Mouse (Mus musculus) kidney, adult 2 months (tissue): ENCODE measurements around the gene Stk24. TPM values are rescaled to one million over a fixed set of nuclear protein-coding genes. Genes with fewer than 3 reads are reported as not detected.
A peak's percentile ranks its signal among the peaks of the same experiment; 100 is the strongest.

Experiments used
- DNase-seq: peaks from one replicate; pipeline ENCODE4 v3.0.0; 2021
- H3K27ac ChIP-seq: fragments of 200-500 bp; 2 replicates; pipeline ENCODE4 v1.5.1; 2012; ENCODE audit warnings: low read depth, low read length, control low read depth, inconsistent platforms; ENCODE audit not compliant: insufficient read depth
- H3K27me3 ChIP-seq: fragments of 200-500 bp; replicated peaks from 2 replicates; pipeline ENCODE4 v1.6.1; 2012; ENCODE audit warnings: mild to moderate bottlenecking, moderate library complexity, low read length, inconsistent platforms; ENCODE audit not compliant: control insufficient read depth, insufficient read depth
- H3K36me3 ChIP-seq: fragments of 200-500 bp; 2 replicates; pipeline ENCODE4 v1.6.1; 2012; ENCODE audit warnings: mild to moderate bottlenecking, moderate library complexity, low read length, inconsistent platforms; ENCODE audit not compliant: control insufficient read depth, insufficient read depth
- H3K4me1 ChIP-seq: fragments of 200-500 bp; 2 replicates; pipeline ENCODE4 v1.6.1; 2011; ENCODE audit warnings: low read length; ENCODE audit not compliant: control insufficient read depth, insufficient read depth
- H3K4me3 ChIP-seq: fragments of 200-500 bp; 2 replicates; pipeline ENCODE4 v1.5.1; 2011; ENCODE audit warnings: mild to moderate bottlenecking, low read depth, low read length, control low read depth; ENCODE audit not compliant: insufficient read depth
- CTCF ChIP-seq: fragments of 200-500 bp; conservative IDR thresholded peaks from 2 replicates; pipeline ENCODE4 v1.5.1; 2011; ENCODE audit warnings: low read depth, mild to moderate bottlenecking, control low read depth, low read length, moderate library complexity, mixed read lengths; ENCODE audit not compliant: insufficient read depth, insufficient read length
- POLR2A ChIP-seq: fragments of 200-500 bp; IDR thresholded peaks from one replicate; pipeline ENCODE4 v1.6.1; 2011; ENCODE audit warnings: low read depth, low read length, control low read depth
- WGBS: fragments of 180-500 bp; shearing (Covaris S2); methylation state at CpG from one replicate; pipeline ENCODE4 v1.1.7; 2018; 5-methylcytosine and 5-hydroxymethylcytosine counted together
- polyA plus RNA-seq: library from polyadenylated mRNA; depleted of rRNA; stranded (reverse); fragments of >200 nt; gene quantifications from 2 replicates; pipeline ENCODE4 v1.2.3, GENCODE M21; 2012

Stk24 gene
- polyA plus RNA-seq, 1 experiment, result 27.1 TPM

DNA sequence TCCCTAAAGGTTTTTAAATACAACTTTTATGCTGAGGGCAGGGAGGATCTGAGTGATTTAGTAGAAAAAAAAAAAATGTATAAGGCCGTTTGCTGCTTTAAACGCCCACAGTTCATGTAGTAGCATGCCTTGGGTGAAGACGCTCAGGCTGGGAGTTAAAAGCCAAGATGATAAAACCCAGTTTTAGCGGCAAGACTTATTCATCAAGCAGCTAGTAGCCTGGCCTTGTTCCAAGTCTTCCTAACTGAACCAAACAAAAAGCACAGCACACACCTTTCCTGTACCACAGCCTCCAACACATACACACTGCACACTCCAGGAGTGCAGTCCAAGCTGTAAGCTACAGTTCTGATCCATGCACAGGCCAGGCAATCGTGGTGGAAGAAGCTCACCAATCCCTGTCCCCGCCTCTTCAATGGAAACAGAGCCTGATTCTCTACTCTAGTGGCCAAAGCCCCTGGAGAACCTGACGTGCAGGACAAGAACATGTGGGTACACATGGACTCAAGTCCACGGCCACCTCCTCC is 23.4 kb downstream of the Stk24 start:
- H3K27ac ChIP-seq, result no peak overlapping the region
- WGBS, result 44% methylated on average over 8 of the region's 8 CpGs
- no peaks in the 10 kb centered on the region for H3K27me3 ChIP-seq
- H3K4me1 ChIP-seq, result peaks cover 21% of the 10 kb centered on the region
- H3K4me3 ChIP-seq, result no peak overlapping the region
- TF ChIP-seq POLR2A (no peak), CTCF (no peak)
- peak; percentile 46 for DNase-seq
- H3K36me3 ChIP-seq, result no peaks in the 10 kb centered on the region

DNA sequence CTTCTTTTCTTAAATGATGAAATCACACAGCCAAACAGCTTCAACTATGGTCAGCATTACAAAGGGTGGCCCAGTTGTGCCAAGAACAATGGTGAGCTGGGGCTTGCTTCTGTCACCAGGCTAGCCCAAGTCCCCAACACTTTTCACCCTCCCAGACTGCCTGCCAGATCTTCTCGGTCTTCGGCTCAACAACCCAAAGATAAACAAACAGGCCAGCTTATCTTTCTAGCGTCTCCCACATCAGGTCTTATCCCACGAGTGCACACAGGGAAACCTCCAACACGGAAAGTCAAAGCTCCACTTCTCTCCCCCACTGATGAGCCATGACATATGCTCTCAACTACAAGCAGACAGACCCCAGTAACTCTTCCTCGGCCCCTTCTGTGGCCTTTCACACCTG is 24.1 kb downstream of the Stk24 start:
- WGBS, result 59% methylated on average over 6 of the region's 6 CpGs
- TF ChIP-seq CTCF (no peak), POLR2A (no peak)
- Histone ChIP-seq H3K4me3 (no peak overlapping the region), H3K27me3 (no peaks in the 10 kb centered on the region), H3K36me3 (no peaks in the 10 kb centered on the region), H3K27ac (no peak overlapping the region), H3K4me1 (peaks cover 20% of the 10 kb centered on the region)
- no peak for DNase-seq

DNA sequence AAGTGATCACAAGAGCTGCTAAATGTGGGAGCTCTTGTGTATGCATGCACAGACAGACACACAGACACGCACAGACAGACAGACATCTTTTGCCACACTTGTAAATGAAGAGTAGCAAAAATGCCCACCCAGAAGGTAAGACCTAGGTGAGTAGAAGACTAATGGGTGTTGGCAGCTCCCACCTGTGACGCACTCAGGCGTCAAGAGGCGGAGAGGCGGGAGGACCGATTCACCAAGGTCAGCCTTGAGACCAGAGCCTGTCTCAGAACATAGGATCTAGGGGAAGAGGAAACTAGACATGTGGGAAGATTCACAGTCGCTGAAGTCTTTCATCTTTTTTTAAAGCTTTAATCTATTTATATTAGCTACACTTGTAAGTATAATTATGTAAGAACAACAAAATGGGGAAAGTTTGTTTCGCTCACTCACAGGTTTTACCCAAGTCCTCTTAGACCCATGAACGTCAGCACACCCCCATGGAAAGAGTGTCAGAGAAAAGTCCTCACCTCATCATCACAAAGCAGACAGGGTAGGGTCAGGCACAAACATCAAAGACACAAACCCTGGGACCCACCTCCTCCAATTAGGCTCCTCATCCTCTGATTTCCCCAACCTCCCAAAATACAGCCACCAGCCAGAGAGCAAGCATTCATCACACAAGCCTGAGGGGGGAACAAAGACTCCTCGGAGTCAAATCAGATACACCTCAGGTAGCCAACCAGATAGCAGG is 26.0 kb downstream of the Stk24 start:
- peaks cover 29% of the 10 kb centered on the region for H3K4me1 ChIP-seq
- no peaks in the 10 kb centered on the region for H3K27me3 ChIP-seq
- peak overlapping the region; percentile 96 for H3K27ac ChIP-seq
- no peak for TF ChIP-seq POLR2A
- TF ChIP-seq CTCF, result no peak
- H3K36me3 ChIP-seq, result no peaks in the 10 kb centered on the region
- H3K4me3 ChIP-seq, result no peak overlapping the region
- 73% methylated on average over 10 of the region's 10 CpGs for WGBS
- no peak for DNase-seq

DNA sequence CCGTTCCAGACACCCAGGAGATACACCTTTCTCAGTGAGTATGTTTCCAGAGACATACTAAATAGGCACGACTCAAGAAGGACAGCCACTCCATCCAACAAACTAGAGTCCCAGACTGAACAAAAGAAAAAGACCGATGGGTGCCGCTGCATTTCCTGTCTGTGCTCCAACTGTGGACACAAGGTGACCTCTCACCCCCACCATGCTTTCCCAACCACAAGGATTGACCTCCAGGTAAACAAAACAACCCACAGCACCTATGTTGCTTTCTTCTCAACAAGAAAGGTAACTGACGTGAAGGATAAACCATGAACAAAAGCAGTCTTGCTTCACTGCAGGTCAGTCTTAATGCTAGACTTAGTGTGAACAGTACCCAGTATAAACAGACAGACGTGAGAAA is 27.1 kb downstream of the Stk24 start:
- no peaks in the 10 kb centered on the region for H3K36me3 ChIP-seq
- H3K4me3 ChIP-seq, result no peak overlapping the region
- peaks cover 30% of the 10 kb centered on the region for H3K4me1 ChIP-seq
- no peak for DNase-seq
- H3K27me3 ChIP-seq, result no peaks in the 10 kb centered on the region
- TF ChIP-seq POLR2A, result no peak
- TF ChIP-seq CTCF, result no peak
- WGBS, result 64% methylated on average over 6 of the region's 6 CpGs
- H3K27ac ChIP-seq, result peak overlapping the region; percentile 96

DNA sequence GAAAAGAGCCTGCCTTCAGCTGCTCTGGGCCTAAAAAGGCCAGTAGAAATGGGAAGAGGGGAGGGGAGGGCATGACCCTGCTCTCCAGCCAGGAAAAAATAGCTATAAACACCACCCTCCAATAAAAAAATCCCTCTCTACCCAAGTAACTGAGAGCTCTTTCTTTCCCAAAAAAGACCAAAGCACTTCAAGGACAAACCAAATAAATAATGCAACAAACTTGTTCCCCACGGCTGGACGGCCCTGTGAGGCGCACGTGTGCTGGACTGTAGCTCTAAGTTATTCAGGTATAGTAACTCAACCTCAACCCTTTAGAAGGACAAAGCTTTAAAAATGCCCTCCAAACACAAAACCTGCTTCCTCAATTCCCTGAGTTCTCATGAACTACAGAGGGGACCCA is 28.1 kb downstream of the Stk24 start:
- Histone ChIP-seq H3K4me1 (peaks cover 33% of the 10 kb centered on the region), H3K27me3 (no peaks in the 10 kb centered on the region), H3K27ac (peak overlapping the region; percentile 96), H3K4me3 (no peak overlapping the region), H3K36me3 (no peaks in the 10 kb centered on the region)
- peak; percentile 62 for DNase-seq
- WGBS, result 47% methylated on average over 4 of the region's 4 CpGs
- TF ChIP-seq POLR2A (no peak), CTCF (no peak)

DNA sequence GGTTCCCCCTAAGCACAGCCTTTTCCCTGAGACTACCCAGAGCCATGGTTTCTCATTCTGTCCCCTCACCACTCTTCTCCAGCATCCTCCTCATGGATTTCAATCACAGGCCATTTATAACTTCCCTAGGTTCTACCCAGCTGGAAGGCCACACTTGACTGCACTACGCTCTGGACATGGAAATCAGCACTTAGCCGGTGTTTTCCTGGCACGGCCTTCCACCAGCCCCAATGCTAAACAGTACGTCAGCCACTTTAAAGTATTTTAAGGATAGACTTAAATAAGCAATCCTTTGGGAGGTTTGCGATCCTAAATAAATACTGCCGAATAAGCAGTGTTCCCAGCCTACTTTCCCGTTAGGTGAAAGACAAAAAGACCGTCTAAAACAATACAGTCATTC is 29.8 kb downstream of the Stk24 start:
- DNase-seq, result peak; percentile 59

DNA sequence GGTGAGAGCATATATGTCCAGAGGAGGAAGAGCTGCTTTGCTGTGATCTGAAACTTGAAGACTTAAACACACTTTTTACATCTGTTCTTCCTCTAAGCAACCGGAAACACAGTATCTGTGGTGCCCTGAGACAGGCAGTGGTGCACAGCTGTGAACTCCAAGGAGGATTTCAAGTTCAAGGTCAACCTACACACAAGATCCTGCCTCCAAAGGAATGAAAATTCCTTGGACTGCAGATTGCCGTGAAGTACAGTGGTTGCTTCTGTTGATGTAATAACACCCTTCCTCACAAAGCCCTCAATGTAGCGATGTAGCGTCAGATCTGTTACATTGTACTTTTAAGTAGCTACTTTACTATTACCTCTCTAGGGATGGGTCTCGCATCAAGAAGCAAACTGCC is 30.5 kb downstream of the Stk24 start:
- Histone ChIP-seq H3K4me1 (peaks cover 28% of the 10 kb centered on the region), H3K36me3 (no peaks in the 10 kb centered on the region), H3K4me3 (no peak overlapping the region), H3K27ac (0 out of 2 replicates have a peak overlapping the region, but pooled peaks have one; percentile 14), H3K27me3 (no peaks in the 10 kb centered on the region)
- no peak for TF ChIP-seq CTCF
- no peak for TF ChIP-seq POLR2A
- DNase-seq, result no peak
- 72% methylated on average over 5 of the region's 5 CpGs for WGBS

More for the DNA sequence above, 29.8 kb downstream of the Stk24 start:
- 0 out of 2 replicates have a peak overlapping the region, but pooled peaks have one; percentile 29 for H3K27ac ChIP-seq
- TF ChIP-seq POLR2A (no peak), CTCF (no peak)
- no peaks in the 10 kb centered on the region for H3K36me3 ChIP-seq
- H3K27me3 ChIP-seq, result no peaks in the 10 kb centered on the region
- WGBS, result 55% methylated on average over 8 of the region's 8 CpGs
- no peak overlapping the region for H3K4me3 ChIP-seq
- H3K4me1 ChIP-seq, result peaks cover 28% of the 10 kb centered on the region

DNA sequence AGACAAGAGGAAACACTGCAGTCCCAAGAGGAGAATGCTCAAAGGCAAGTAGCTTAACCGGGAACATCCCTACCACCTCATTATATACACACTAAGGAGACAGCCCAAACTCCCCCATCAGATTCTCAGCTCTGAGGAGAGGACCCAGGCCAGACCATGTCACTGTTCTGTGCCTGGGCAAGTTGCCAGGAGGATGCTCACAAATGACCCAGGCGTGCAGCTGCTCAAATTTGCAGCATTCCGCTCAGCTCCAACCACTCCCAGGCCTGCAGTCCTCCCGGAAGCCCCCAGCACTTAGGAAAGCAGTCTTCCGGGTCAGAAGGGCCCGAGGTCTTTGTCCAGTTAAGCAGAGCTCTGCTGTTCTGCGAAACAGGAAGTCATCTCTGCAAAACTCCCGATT is 31.6 kb downstream of the Stk24 start:
- Histone ChIP-seq H3K4me3 (no peak overlapping the region), H3K27ac (no peak overlapping the region), H3K27me3 (no peaks in the 10 kb centered on the region), H3K4me1 (peaks cover 36% of the 10 kb centered on the region), H3K36me3 (no peaks in the 10 kb centered on the region)
- no peak for TF ChIP-seq CTCF
- no peak for TF ChIP-seq POLR2A
- WGBS, result 30% methylated on average over 8 of the region's 8 CpGs
- peak; percentile 64 for DNase-seq
